Mouse (Mus musculus) kidney, postnatal 0 days (tissue): ENCODE results near the gene Ddc. TPM values are rescaled to one million over a fixed set of nuclear protein-coding genes. Genes with fewer than 3 reads are reported as not detected.

Source experiments
- ATAC-seq: fragments of 200-750 bp; cut with Nextera tagmentation; replicated peaks from 2 replicates; pipeline ENCODE4 v1.8.0; 2017; ENCODE audit warnings: low read depth, moderate number of reproducible peaks, moderate TSS enrichment, moderate library complexity; ENCODE audit not compliant: low FRiP score
- DNase-seq: peaks from one replicate; pipeline ENCODE4 v3.0.0-alpha.2; 2016; ENCODE audit warnings: low spot score
- H3K27ac ChIP-seq: fragments of 300-500 bp; sonication (generic); 2 replicates; pipeline ENCODE4 v1.5.1; 2014; ENCODE audit warnings: mild to moderate bottlenecking
- H3K27me3 ChIP-seq: fragments of 300-500 bp; sonication (generic); 2 replicates; pipeline ENCODE4 v1.6.1; 2014; ENCODE audit warnings: low read length, mixed read lengths; ENCODE audit not compliant: insufficient read depth
- H3K36me3 ChIP-seq: fragments of 300-500 bp; sonication (generic); 2 replicates; pipeline ENCODE4 v1.6.1; 2014; ENCODE audit warnings: low read length, mixed read lengths; ENCODE audit not compliant: insufficient read depth
- H3K4me1 ChIP-seq: fragments of 300-500 bp; sonication (generic); replicated peaks from 2 replicates; pipeline ENCODE4 v1.6.1; 2014; ENCODE audit warnings: antibody characterized with exemption, low read length, mixed read lengths; ENCODE audit not compliant: insufficient read depth
- H3K4me2 ChIP-seq: fragments of 300-500 bp; sonication (generic); 2 replicates; pipeline ENCODE4 v1.6.1; 2014; ENCODE audit warnings: mild to moderate bottlenecking, low read length, moderate library complexity, mixed read lengths
- H3K4me3 ChIP-seq: fragments of 300-500 bp; sonication (generic); replicated peaks from 2 replicates; pipeline ENCODE4 v1.5.1; 2014; ENCODE audit warnings: low read depth, low read length
- H3K9ac ChIP-seq: fragments of 300-500 bp; sonication (generic); 2 replicates; pipeline ENCODE4 v1.6.1; 2014; ENCODE audit warnings: low read depth, low read length
- H3K9me3 ChIP-seq: fragments of 300-500 bp; sonication (generic); replicated peaks from 2 replicates; pipeline ENCODE4 v1.6.1; 2016; ENCODE audit warnings: low read length, inconsistent platforms, mixed read lengths
- CTCF ChIP-seq: IDR thresholded peaks from 2 replicates; pipeline ENCODE4 v1.5.1; 2016; ENCODE audit warnings: antibody characterized with exemption, low read depth, mild to moderate bottlenecking, moderate library complexity
- WGBS: fragments of 180-500 bp; shearing (Covaris S2); extraction: QIAGEN DNeasy Blood & Tissue Kit; methylation state at CpG from one replicate; pipeline ENCODE4 v1.1.7; 2014; 5-methylcytosine and 5-hydroxymethylcytosine counted together
- polyA plus RNA-seq: library from polyadenylated mRNA; unstranded; fragments of >200 nt; fragmentation: Nextera tagmentation; extraction: Ambion mirVana; gene quantifications from 2 replicates; pipeline ENCODE4 v1.2.1, GENCODE M21; 2015

Gene Ddc
- polyA plus RNA-seq, 1 experiment from 2014 or later = 17.4 TPM

DNA sequence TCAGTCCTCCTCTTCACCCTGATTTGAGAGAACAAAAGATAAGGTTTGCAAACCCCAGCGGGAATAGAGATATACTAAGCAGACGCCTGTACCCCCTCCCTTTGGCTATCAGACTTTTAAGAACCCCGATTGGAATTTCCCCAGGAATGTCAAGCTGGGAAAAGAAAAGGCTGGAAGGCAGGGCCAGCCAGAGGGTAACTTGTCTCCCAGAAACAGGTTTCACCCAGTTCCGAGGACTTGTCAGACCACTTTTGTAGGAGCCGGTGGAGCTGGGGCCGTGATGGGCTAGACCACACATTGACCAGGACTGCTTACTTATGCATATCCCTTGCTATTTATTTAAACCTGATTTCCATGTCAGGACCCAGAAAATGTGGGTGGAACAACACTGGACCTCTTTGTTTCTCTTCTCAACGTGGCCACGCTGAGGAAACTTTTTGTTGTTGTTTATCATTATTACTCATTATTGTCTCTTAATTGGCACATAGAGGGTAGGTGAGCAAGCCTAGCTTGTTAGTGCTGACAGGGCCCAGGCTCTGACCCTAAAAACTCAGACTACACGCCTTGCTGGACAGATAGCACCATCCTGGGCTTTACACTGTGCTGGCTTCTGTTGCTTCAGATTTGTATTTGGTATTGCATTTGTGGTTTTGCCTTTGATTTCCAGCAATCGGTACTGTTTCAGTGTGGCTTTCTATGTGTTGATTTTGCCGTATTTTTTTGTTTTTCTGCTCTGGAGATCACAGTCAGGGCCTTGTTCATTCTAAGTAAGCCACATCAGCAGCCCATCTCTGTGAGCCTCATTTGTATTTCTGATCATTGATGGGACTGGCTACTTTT lies 68.6 kb downstream of the Ddc start:
- no peak for TF ChIP-seq CTCF
- no peaks in the 10 kb centered on the region for H3K27me3 ChIP-seq
- 0 out of 2 replicates have a peak overlapping the region, but pooled peaks have one; percentile 2 for H3K4me2 ChIP-seq
- ATAC-seq = peak; percentile 69; the same call in 1 of the 2 replicates
- H3K36me3 ChIP-seq = no peaks in the 10 kb centered on the region
- H3K9me3 ChIP-seq = no peaks in the 10 kb centered on the region
- no peak for DNase-seq
- 38% methylated on average over 11 of the region's 11 CpGs for WGBS
- peak overlapping the region; percentile 81 for H3K27ac ChIP-seq
- H3K4me1 ChIP-seq = peaks cover 28% of the 10 kb centered on the region
- H3K9ac ChIP-seq = no peak overlapping the region
- no peak overlapping the region for H3K4me3 ChIP-seq

DNA sequence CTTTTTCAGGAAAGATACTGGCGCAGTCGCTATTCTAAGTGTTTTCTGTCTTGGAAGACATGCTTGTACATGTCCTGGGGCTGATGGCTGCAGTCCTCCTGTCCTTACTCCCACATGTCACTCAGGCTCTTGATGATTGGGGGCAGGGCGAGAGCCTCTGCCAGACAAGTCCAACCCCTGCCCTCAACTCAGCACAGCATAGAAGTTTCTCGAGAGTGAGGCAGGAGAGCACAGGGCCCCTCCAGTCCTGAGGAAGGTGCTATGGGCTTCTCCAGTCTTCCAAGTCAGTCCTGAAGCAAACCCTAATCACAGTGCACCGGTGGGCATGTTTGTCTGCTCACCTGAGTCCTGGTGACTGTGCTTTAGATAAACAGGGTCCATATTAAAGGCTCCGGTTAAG lies 69.2 kb downstream of the Ddc start:
- peak overlapping the region; percentile 81 for H3K27ac ChIP-seq
- TF ChIP-seq CTCF = no peak
- H3K9ac ChIP-seq = no peak overlapping the region
- DNase-seq (no peak), ATAC-seq (peak; percentile 67; the same call in 1 of the 2 replicates)
- 0 out of 2 replicates have a peak overlapping the region, but pooled peaks have one; percentile 2 for H3K4me2 ChIP-seq
- WGBS = 38% methylated on average over 6 of the region's 6 CpGs
- H3K4me1 ChIP-seq = peaks cover 28% of the 10 kb centered on the region
- H3K36me3 ChIP-seq = no peaks in the 10 kb centered on the region
- H3K9me3 ChIP-seq = no peaks in the 10 kb centered on the region
- H3K4me3 ChIP-seq = no peak overlapping the region
- H3K27me3 ChIP-seq = no peaks in the 10 kb centered on the region

DNA sequence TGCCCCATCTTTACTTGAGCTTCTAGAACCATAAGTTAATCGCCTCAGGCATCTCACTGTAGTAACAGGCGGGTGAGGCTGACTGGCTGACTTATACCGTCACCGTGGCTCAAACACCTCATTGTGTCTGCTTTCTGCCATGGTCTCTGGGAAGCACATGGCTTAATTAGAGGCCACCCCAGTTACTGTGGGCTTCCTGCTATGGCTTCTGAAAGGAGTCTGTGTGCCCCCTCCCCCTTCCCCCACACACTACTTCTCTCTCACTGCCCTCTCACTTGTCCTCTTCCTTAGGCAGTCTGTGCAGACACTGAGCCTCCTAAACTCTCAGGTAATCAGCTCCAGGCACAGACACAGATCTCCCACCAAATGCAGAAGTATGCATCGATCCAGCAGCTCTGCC lies 69.7 kb downstream of the Ddc start:
- no peaks in the 10 kb centered on the region for H3K9me3 ChIP-seq
- no peak overlapping the region for H3K4me2 ChIP-seq
- H3K4me1 ChIP-seq = peaks cover 27% of the 10 kb centered on the region
- no peak overlapping the region for H3K4me3 ChIP-seq
- no peaks in the 10 kb centered on the region for H3K36me3 ChIP-seq
- WGBS = 48% methylated on average over 5 of the region's 5 CpGs
- no peak overlapping the region for H3K9ac ChIP-seq
- no peak for TF ChIP-seq CTCF
- DNase-seq (no peak), ATAC-seq (no peak; the same call in 1 of the 2 replicates)
- H3K27me3 ChIP-seq = no peaks in the 10 kb centered on the region
- H3K27ac ChIP-seq = peak overlapping the region; percentile 81; the same call in 1 of the 2 replicates

DNA sequence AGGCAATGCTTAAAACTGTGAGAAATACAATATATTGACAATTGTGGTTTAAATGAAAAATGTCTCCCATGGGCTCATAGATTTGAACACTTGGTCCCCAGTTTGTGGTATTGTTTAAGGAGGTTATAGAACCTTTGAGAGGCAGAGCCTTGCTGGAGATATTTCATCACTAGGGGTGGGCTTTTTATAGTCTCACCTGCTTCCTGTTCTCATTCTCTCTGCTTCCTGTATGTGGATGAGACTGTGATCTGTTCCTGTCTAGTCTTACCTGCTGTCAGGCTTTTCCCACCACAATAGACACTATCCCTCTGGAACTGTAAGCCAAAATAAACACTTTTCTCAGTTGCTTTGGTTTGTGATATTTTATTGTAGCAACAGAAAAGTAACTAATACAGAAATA lies 71.5 kb downstream of the Ddc start:
- Histone ChIP-seq H3K27ac (no peak overlapping the region), H3K36me3 (no peaks in the 10 kb centered on the region), H3K4me3 (no peak overlapping the region), H3K4me2 (no peak overlapping the region), H3K27me3 (no peaks in the 10 kb centered on the region), H3K4me1 (peaks cover 32% of the 10 kb centered on the region), H3K9me3 (no peaks in the 10 kb centered on the region), H3K9ac (no peak overlapping the region)
- no peak for ATAC-seq
- TF ChIP-seq CTCF = no peak
- no peak for DNase-seq

DNA sequence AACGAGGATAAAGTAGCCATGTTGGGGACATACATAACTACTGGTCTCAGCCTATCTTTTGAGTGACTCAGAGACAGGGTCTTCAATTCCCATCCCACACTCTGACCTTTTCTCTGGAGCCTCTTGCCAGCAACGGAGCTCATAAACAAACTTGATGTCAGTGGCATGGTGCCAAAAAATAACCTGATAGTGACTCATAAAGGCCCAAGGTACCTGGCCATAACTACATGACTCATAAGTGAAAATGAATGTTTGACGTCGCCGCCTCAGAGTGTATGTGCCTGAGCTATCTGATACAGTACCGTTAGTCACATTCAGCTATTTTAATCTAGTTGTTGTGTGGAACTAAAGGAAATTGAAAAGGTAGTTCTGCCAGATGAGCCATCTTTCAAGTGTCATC lies 72.3 kb downstream of the Ddc start:
- no peak for TF ChIP-seq CTCF
- Histone ChIP-seq H3K4me1 (peaks cover 35% of the 10 kb centered on the region), H3K27me3 (no peaks in the 10 kb centered on the region), H3K9me3 (no peaks in the 10 kb centered on the region), H3K9ac (no peak overlapping the region), H3K4me3 (no peak overlapping the region), H3K4me2 (no peak overlapping the region), H3K27ac (no peak overlapping the region), H3K36me3 (no peaks in the 10 kb centered on the region)
- 59% methylated on average over 6 of the region's 6 CpGs for WGBS
- no peak for DNase-seq
- no peak for ATAC-seq

DNA sequence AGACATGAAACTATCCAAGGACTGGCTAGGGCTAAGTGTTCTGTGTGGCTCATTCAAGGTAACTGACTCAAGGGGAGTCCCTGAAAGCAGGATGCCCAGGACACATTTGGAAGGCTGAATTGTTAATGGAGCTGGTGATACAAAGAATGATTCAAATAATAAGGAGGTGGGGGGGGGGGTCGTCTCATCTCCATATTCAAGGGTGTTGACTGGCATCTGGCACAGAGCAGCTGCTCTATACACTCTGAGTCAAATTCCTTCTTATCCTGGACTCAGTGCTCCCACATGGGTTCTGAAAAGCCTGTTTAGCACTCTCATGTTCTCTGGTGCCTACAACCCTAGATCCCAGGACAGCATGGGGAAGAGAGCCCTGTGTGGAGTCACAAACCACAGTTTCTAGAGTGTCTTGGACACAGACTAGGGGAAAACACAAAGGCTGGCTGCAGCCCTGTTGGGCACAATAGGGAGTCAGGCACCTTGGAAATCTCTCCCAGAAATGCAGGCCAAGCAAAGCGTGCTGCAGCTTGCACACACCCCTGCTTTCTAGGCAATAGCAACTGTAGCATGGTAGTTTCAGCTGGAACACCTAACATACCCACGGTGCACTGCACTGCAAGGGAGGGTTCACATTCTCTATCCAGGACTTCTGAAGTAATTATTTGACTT lies 72.8 kb downstream of the Ddc start:
- Histone ChIP-seq H3K4me1 (peaks cover 37% of the 10 kb centered on the region), H3K9ac (no peak overlapping the region), H3K9me3 (no peaks in the 10 kb centered on the region), H3K27ac (peak overlapping the region; percentile 28; the same call in 1 of the 2 replicates), H3K4me3 (no peak overlapping the region), H3K27me3 (no peaks in the 10 kb centered on the region), H3K36me3 (no peaks in the 10 kb centered on the region), H3K4me2 (no peak overlapping the region)
- WGBS = 68% methylated on average over 3 of the region's 3 CpGs
- ATAC-seq (no peak), DNase-seq (no peak)
- TF ChIP-seq CTCF = no peak
